Mouse (Mus musculus): ENCODE measurements around the gene Cdca7l.

DNA sequence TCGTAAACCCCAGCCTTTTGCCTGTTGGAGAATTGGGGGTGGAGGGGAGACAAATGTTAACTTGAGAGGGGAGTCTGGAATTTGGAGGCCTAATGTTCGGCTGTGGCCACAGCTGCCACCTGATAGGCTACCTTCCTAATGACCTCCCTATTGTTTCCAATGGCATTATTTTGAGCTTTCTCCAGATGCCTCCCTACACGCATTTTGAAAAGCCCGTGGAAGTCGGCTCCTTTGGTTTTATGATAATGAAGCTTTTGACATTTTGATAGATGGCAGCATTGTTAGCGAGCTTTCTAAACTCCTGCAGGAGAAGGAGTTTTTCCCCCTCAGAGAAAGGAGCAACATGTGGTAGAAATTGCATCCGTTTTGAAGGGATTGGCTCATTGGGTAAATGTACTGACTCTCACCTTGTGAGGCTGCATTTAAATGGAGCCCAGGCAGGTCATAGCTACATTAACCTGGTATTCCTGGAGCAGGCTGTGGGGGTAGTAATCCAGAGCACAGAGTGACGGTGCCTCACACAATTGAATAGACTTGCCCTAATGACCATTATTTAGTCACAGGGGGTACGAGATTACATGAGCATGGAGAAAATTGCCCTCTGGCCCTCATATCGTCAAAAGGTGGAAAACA is 110.6 kb downstream of the Cdca7l start:
- TF ChIP-seq CTCF (conservative IDR thresholded peaks at IDR 0.05 in 1 of 2, IDR thresholded peaks at IDR 0.05 in 1 of 2; ENCODE audit: low read depth in 2 of 2, low read length in 2 of 2): no peak
- no peak for TF ChIP-seq POLR2AphosphoS2 (IDR thresholded peaks at IDR 0.05; ENCODE audit: low read depth, low read length)
